Mouse (Mus musculus) embryonic facial prominence, embryonic 14.5 days (tissue): ENCODE data around the gene Cbfa2t2. TPM values are rescaled to one million over a fixed set of nuclear protein-coding genes. Genes with fewer than 3 reads are reported as not detected.

ENCODE experiments used
- polyA plus RNA-seq: library from polyadenylated mRNA; unstranded; fragments of >200 nt; fragmentation: Nextera tagmentation; extraction: Ambion mirVana; gene quantifications from 2 replicates; pipeline ENCODE4 v1.2.1, GENCODE M21; 2014

Gene Cbfa2t2
- polyA plus RNA-seq, 1 experiment from 2014 or later: 31.5 TPM

Other genes with a start within 250 kb of the Cbfa2t2 start
- 0.14 TPM in 1 of 2 replicates, not detected in the other for gene Bpifb1, start 245.7 kb upstream of the Cbfa2t2 start, polyA plus RNA-seq
- gene Bpifb5, start 212.7 kb upstream of the Cbfa2t2 start, polyA plus RNA-seq: 0.89 and 1.9 TPM in 2 replicates
- not detected in 2 replicates for gene Bpifb9a, start 178.6 kb upstream of the Cbfa2t2 start, polyA plus RNA-seq
- 0.38 and 3.6 TPM in 2 replicates for gene Bpifb9b, start 129.3 kb upstream of the Cbfa2t2 start, polyA plus RNA-seq
- 16.4 and 24.1 TPM in 2 replicates for gene Cdk5rap1, start 63.5 kb upstream of the Cbfa2t2 start, polyA plus RNA-seq
- gene Snta1, start 28.4 kb upstream of the Cbfa2t2 start, polyA plus RNA-seq: 8.6 and 10.4 TPM in 2 replicates
- 0.63 and 0.78 TPM in 2 replicates for gene 1700003F12Rik, start 110.6 kb downstream of the Cbfa2t2 start, polyA plus RNA-seq
- not detected in 2 replicates for gene Actl10, start 115.3 kb downstream of the Cbfa2t2 start, polyA plus RNA-seq
- gene Necab3, start 122.4 kb downstream of the Cbfa2t2 start, polyA plus RNA-seq: 2.4 and 3.9 TPM in 2 replicates
- 8.8 and 10.5 TPM in 2 replicates for gene E2f1, start 133.4 kb downstream of the Cbfa2t2 start, polyA plus RNA-seq
- 24.1 and 26.9 TPM in 2 replicates for gene Pxmp4, start 167.2 kb downstream of the Cbfa2t2 start, polyA plus RNA-seq
- gene Zfp341, start 176.8 kb downstream of the Cbfa2t2 start, polyA plus RNA-seq: 1.2 TPM in 2 replicates
- 0.77 TPM in 1 of 2 replicates, not detected in the other for gene 4930519P11Rik, start 177.0 kb downstream of the Cbfa2t2 start, polyA plus RNA-seq
- gene Chmp4b, start 215.2 kb downstream of the Cbfa2t2 start, polyA plus RNA-seq: 21.2 and 21.9 TPM in 2 replicates